Mouse (Mus musculus): ENCODE measurements around the gene 4930539E08Rik.

4930539E08Rik gene

DNA sequence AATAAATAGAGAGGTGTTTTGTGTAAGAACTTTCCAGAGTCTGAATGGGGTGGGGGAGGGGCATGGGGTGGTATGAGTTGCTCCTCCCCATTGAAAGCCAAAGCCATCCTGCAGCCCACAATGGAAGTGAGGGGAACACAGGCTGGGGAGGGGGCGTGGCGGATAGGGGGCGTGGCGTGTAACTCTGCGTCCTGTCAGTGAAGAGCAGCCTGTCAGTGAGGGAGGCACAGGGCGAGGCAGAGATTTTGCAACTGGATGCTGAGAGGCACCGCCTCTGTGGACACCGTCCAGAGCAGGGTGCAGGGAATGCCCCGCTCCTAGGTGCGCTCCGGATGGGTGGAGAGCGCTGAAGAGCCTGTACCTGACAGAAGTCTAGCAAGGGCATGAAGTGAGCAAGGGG lies 56.9 kb downstream of the 4930539E08Rik start, which contains the start of gene Pnpla1:
Gene Pnpla1, plus strand, starts transcription at position 207 of the 400 bp plus-strand sequence.
- no peak for DNase-seq (ENCODE audit: low spot score in 2 of 2)

DNA sequence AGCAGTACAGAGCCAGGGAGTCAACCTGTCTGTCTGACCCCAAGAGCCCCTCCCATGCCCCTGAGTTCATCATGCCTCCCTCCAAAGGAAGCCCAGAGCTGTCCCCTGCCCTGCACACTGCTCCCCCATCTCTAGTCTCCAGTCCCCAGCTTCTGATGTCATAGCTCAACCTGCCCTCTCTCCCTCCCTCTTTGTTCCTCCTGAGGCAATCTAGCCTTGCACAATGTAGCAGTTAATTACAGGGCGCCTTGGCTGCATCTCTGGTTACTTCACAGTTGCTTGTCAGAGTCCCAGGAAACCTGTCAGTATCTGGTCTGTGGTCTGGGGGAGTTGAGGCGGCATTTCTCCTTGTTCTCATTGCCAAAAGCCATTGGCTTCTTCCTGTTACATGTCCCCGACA lies 59.1 kb downstream of the 4930539E08Rik start:
- no peak for DNase-seq (ENCODE audit: low spot score in 2 of 2)

DNA sequence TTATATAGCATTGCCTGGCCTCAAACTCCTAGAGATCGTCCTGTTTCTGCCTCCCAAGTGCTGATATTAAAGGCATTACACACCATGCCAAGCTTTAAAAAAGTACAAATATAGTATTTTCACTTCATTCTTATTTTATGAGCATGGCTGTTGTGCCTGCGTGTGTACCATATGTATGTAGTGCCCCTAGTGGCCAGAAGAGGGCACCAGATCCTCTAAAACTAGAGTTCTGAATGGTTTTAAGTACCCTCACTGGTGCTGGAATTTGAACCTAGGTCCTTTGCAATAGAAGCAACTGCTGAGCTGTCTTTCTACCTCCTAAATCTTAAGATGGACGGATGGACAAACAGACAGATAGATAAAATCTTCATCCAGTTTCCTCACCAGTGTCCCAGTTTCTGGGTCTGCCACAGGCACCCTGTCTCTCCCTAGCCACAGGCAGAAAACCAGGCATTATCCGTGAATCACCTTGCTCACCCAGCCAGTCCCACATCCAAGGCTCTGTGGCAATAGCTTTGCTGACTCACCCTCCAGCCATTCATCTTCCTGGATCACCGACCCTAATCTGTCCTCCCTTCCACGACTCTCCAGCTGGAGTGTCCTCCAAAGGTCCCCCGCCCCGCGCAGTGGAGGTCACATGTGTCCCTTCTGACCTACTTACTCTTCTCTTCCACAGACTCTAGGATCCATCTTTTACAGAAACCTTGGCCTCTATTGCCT lies 59.8 kb downstream of the 4930539E08Rik start:
- DNase-seq (ENCODE audit: low spot score in 2 of 2), result no peak

DNA sequence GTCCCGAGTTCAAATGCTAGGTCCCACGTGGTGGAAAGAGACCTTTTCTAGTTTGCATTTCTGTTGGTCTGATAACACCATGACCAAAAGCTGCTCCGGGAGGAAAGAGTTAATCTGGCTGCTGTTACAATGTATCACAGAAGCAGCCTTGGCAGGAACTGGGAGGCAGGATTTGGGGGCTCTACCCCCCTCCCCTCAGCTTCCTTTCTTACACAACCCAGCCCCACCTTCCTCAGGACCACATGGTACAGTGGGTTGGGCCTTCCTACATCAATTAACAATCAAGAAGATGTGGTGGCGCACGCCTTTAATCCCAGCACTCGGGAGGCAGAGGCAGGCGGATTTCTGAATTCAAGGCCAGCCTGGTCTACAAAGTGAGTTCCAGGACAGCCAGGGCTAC lies 60.7 kb downstream of the 4930539E08Rik start:
- no peak for DNase-seq (ENCODE audit: low spot score in 2 of 2)

DNA sequence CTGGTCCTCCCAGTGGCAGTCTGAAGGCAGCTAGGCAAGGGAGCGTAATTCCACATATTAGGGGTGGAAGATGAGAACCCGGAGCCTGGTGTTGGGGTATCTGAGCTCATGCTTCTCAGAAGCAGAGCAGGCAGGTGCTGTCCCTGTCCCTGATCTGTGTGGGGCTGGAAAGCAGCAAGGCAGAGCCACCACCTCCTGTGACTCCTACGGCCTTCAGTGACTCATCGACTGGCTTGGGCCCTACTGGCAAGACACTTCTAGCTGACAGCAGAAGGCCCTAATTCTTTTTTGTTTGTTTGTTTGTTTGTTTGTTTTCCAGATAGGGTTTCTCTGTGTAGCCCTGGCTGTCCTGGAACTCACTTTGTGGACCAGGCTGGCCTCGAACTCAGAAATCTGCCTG lies 64.6 kb downstream of the 4930539E08Rik start:
- no peak for DNase-seq (ENCODE audit: low spot score in 2 of 2)

DNA sequence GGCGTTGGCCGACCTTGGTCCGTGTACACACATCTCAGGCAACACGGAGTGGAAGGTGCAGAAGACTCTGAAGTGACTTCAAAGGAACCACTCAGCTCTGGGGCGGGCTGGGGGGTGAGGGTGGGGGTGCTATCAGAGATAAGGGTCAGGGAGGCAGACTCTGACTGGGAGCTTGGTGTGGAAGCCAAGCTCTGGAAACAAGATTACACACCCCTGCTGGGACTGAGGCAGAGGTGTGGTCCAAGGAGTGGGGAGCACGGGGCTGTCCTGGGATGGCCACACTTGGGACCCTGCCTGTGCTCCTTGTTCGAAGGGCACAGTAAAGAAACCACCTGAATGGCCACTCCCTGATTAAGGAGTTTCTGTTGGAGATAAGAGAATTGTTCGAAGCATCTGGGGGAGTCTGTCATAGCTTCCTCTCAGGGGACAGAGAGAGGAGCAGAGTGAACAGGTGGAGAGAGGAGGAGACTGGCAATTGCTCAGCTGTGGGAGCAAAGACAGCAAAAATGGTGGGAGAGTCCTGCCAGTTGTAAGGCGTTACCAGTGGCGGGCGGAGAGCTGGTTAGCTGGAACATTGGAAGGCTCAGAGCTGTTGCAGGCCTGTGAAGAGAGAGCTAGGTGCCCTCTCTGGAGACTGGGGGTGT lies 68.0 kb downstream of the 4930539E08Rik start:
- no peak for DNase-seq (ENCODE audit: low spot score in 2 of 2)

All from frontal cortex, postnatal 14 days (tissue).